ENCODE assay signal across 8 mouse cellular contexts in genomic region chr7:30956756-30957366, GRCm38 (mm10). TPM values are rescaled to one million over a fixed set of nuclear protein-coding genes. Genes with fewer than 3 reads are reported as not detected.
A peak's percentile ranks its signal among the peaks of the same experiment; 100 is the strongest.
DNase-seq lines count a peak whose midpoint lies in the region; ATAC-seq and TF ChIP-seq lines count a peak whose summit lies in the region.

Usf2 (minus strand) TSS chr7:30956803.

- TF ChIP-seq EP300 in heart, adult 2 months (IDR thresholded peaks at IDR 0.05; ENCODE audit: insufficient read depth, low read depth, low read length): no peak

- DNase-seq in A20 (ENCODE audit: low read depth, low spot score): peak; percentile 79
- DNase-seq in adrenal gland, postnatal 36 days: peak; percentile 88 to 90
- peak; percentile 85 to 90 for DNase-seq in heart, adult 2 months
- peak; percentile 75 to 77 for DNase-seq in kidney, adult 8-10 months
- no peak for DNase-seq in liver, adult 2 months (ENCODE audit: extremely low read depth, low read depth, low spot score)

- TF ChIP-seq CTCF in heart, adult 2 months (IDR thresholded peaks at IDR 0.05): no peak
- TF ChIP-seq CTCF in liver, adult 2 months (IDR thresholded peaks at IDR 0.05; ENCODE audit: low read depth, low read length): no peak

- H3K79me2 ChIP-seq in heart, adult 2 months (replicated peaks; ENCODE audit: control insufficient read depth, insufficient read depth, low read length): no peaks in the 10 kb centered on the region
- H3K79me2 ChIP-seq in liver, adult 2 months (ENCODE audit: control insufficient read depth, insufficient read depth, low read length): peaks cover 7% of the 10 kb centered on the region; the same call in 1 of the 2 replicates
- peaks cover 8% of the 10 kb centered on the region for H3K79me2 ChIP-seq in myocyte (ENCODE audit: control insufficient read depth, insufficient read depth)

- no peaks in the 10 kb centered on the region for H3K9me3 ChIP-seq in embryonic facial prominence, embryonic 13.5 days
- no peaks in the 10 kb centered on the region for H3K9me3 ChIP-seq in stomach, embryonic 14.5 days (ENCODE audit: control insufficient read depth, low read depth, low read length)

- no peaks in the 10 kb centered on the region for H3K27me3 ChIP-seq in embryonic facial prominence, embryonic 13.5 days
- no peaks in the 10 kb centered on the region for H3K27me3 ChIP-seq in heart, adult 2 months (ENCODE audit: control insufficient read depth, insufficient read depth, low read length)
- no peaks in the 10 kb centered on the region for H3K27me3 ChIP-seq in liver, adult 2 months (ENCODE audit: control insufficient read depth, insufficient read depth, low read length)
- no peaks in the 10 kb centered on the region for H3K27me3 ChIP-seq in myocyte (ENCODE audit: control insufficient read depth, insufficient read depth, insufficient read length)
- no peaks in the 10 kb centered on the region for H3K27me3 ChIP-seq in stomach, embryonic 14.5 days (ENCODE audit: control insufficient read depth, insufficient read depth, low read length)

- TF ChIP-seq POLR2A in heart, adult 2 months (IDR thresholded peaks at IDR 0.05; ENCODE audit: insufficient read depth, low read depth, low read length): no peak
- TF ChIP-seq POLR2A in liver, adult 2 months (IDR thresholded peaks at IDR 0.05; ENCODE audit: extremely low read depth, insufficient read depth, low read length): no peak
- TF ChIP-seq POLR2A in myocyte (IDR thresholded peaks at IDR 0.05; ENCODE audit: insufficient read length, low read depth): peak; percentile 57

- peak within 1 kb of the TSS; percentile 82 for H3K4me2 ChIP-seq in embryonic facial prominence, embryonic 13.5 days
- H3K4me2 ChIP-seq in myocyte (ENCODE audit: low read depth): peak within 1 kb of the TSS; percentile 82
- peak within 1 kb of the TSS; percentile 83 for H3K4me2 ChIP-seq in stomach, embryonic 14.5 days (replicated peaks; ENCODE audit: low read depth, low read length)

- intact Hi-C loops in heart, adult 2 months (cut with DNase I): loop anchor here (5.0 to 10.0 kb wide), 4 partner anchors 80 to 362 kb away; partner anchors contain the start of genes Fxyd5 and Zbtb32

- H3K4me3 ChIP-seq in embryonic facial prominence, embryonic 13.5 days: peak within 1 kb of the TSS; percentile 91
- H3K4me3 ChIP-seq in heart, adult 2 months: peak within 1 kb of the TSS; percentile 70
- H3K4me3 ChIP-seq in liver, adult 2 months (ENCODE audit: insufficient read depth, low read depth, low read length): peak within 1 kb of the TSS; percentile 98
- peak within 1 kb of the TSS; percentile 32 for H3K4me3 ChIP-seq in myocyte
- peak within 1 kb of the TSS; percentile 95 for H3K4me3 ChIP-seq in stomach, embryonic 14.5 days (ENCODE audit: low read depth, low read length)

- H3ac ChIP-seq in myocyte (ENCODE audit: control insufficient read depth, insufficient read length): peak within 1 kb of the TSS; percentile 89

- ATAC-seq in embryonic facial prominence, embryonic 13.5 days (ENCODE audit: insufficient number of reproducible peaks, insufficient read depth, low FRiP score, low TSS enrichment, low read depth): peak; percentile 41
- peak; percentile 34; the same call in 1 of the 2 replicates for ATAC-seq in stomach, embryonic 14.5 days (ENCODE audit: insufficient number of reproducible peaks, insufficient read depth, low FRiP score, low read depth)

- H3K4me1 ChIP-seq in embryonic facial prominence, embryonic 13.5 days: peaks cover 23% of the 10 kb centered on the region
- peaks cover 4% of the 10 kb centered on the region for H3K4me1 ChIP-seq in heart, adult 2 months (ENCODE audit: control insufficient read depth, insufficient read depth, low read length)
- peaks cover 40% of the 10 kb centered on the region for H3K4me1 ChIP-seq in liver, adult 2 months (ENCODE audit: control insufficient read depth, insufficient read depth, low read length)
- peaks cover 11% of the 10 kb centered on the region; the same call in 1 of the 2 replicates for H3K4me1 ChIP-seq in stomach, embryonic 14.5 days (ENCODE audit: control insufficient read depth, insufficient read depth, low read length)

- peak within 1 kb of the TSS; percentile 98 for H3K27ac ChIP-seq in embryonic facial prominence, embryonic 13.5 days
- peak within 1 kb of the TSS; percentile 100 for H3K27ac ChIP-seq in heart, adult 2 months
- H3K27ac ChIP-seq in liver, adult 2 months (replicated peaks; ENCODE audit: insufficient read depth, low read depth, low read length): peak within 1 kb of the TSS; percentile 99
- H3K27ac ChIP-seq in stomach, embryonic 14.5 days (ENCODE audit: low read length): peak within 1 kb of the TSS; percentile 98

- H3K36me3 ChIP-seq in embryonic facial prominence, embryonic 13.5 days: peaks cover 49% of the 10 kb centered on the region
- no peaks in the 10 kb centered on the region for H3K36me3 ChIP-seq in heart, adult 2 months (ENCODE audit: control insufficient read depth, insufficient read depth, low read length)
- peaks cover 23% of the 10 kb centered on the region for H3K36me3 ChIP-seq in liver, adult 2 months (ENCODE audit: control insufficient read depth, insufficient read depth, low read length)
- H3K36me3 ChIP-seq in myocyte (ENCODE audit: control insufficient read depth, insufficient read depth): no peaks in the 10 kb centered on the region
- H3K36me3 ChIP-seq in stomach, embryonic 14.5 days (ENCODE audit: control insufficient read depth, insufficient read depth, low read length): peaks cover 37% of the 10 kb centered on the region

- WGBS in embryonic facial prominence, embryonic 13.5 days: under 1% methylated on average over 34 of the region's 82 CpGs
- WGBS in heart, adult 2 months: 0% methylated on average over 66 of the region's 82 CpGs
- WGBS in liver, adult 2 months: under 1% methylated on average over 52 of the region's 82 CpGs
- under 1% methylated on average over 31 of the region's 82 CpGs for WGBS in stomach, embryonic 14.5 days

- peak within 1 kb of the TSS; percentile 99 for H3K9ac ChIP-seq in embryonic facial prominence, embryonic 13.5 days
- H3K9ac ChIP-seq in heart, adult 2 months (ENCODE audit: low read depth, low read length): peak within 1 kb of the TSS; percentile 97
- H3K9ac ChIP-seq in liver, adult 2 months (ENCODE audit: low read depth, low read length): peak within 1 kb of the TSS; percentile 99
- peak within 1 kb of the TSS; percentile 99 for H3K9ac ChIP-seq in stomach, embryonic 14.5 days (replicated peaks; ENCODE audit: low read depth, low read length)

TF ChIP-seq in myocyte, 11 proteins besides CTCF, POLR2A, EP300 and RAD21:
- TF ChIP-seq REST (IDR thresholded peaks at IDR 0.05; ENCODE audit: insufficient read depth, insufficient read length) (no peak), MAX (IDR thresholded peaks at IDR 0.05; ENCODE audit: low read depth) (no peak), SRF (IDR thresholded peaks at IDR 0.05; ENCODE audit: control insufficient read depth, insufficient read length, low read depth) (no peak), TCF12 (IDR thresholded peaks at IDR 0.05; ENCODE audit: insufficient read depth, poor library complexity, severe bottlenecking) (no peak), TCF3 (IDR thresholded peaks at IDR 0.05; ENCODE audit: insufficient read length, low read depth) (no peak), MYOD1 (IDR thresholded peaks at IDR 0.05; ENCODE audit: control insufficient read depth in 1 of 3, insufficient read length in 2 of 3, low read depth in 2 of 3) (peak in 2 of 3 experiments; percentile 4 to 55), MYOG (IDR thresholded peaks at IDR 0.05; ENCODE audit: control insufficient read depth in 1 of 3, insufficient read depth in 1 of 3, insufficient read length in 2 of 3, low read depth in 2 of 3) (peak in 1 of 3 experiments; percentile 9), POLR2AphosphoS2 (IDR thresholded peaks at IDR 0.05; ENCODE audit: insufficient read length, low read depth) (peak; percentile 74), CEBPB (IDR thresholded peaks at IDR 0.05; ENCODE audit: insufficient read depth, poor library complexity, severe bottlenecking) (no peak)

RNA-seq across cellular contexts. Expression of gene Usf2, which starts in this region (rescaled TPM):
- total RNA-seq in adrenal gland, postnatal 36 days (2021): 100 to 1,000 TPM; 112 to 141 TPM
- polyA plus RNA-seq in embryonic facial prominence, embryonic 13.5 days (2015; fragmentation: Nextera tagmentation; extraction: Ambion mirVana): 21.9 and 25.0 TPM in 2 replicates
- 100 to 1,000 TPM; 103 to 110 TPM for total RNA-seq in heart, adult 2 months (2021)
- 124 and 135 TPM in 2 replicates for polyA plus RNA-seq in heart, adult 2 months (2012; rRNA removed)
- total RNA-seq in liver, adult 2 months (2014; rRNA removed): 40.5 and 55.1 TPM in 2 replicates
- polyA plus RNA-seq in liver, adult 2 months (2012; rRNA removed): 160 and 161 TPM in 2 replicates
- 88.6 TPM for polyA plus RNA-seq in myocyte (2012; fragmentation: generic; extraction: Trizol)
- polyA plus RNA-seq in stomach, embryonic 14.5 days (2014; fragmentation: Nextera tagmentation; extraction: Ambion mirVana): 21.4 and 29.1 TPM in 2 replicates

Comparison
In these comparisons a context has a peak if more than half of its experiments do, and no peak if none do; other contexts are left out.
1. H3K4me3 ChIP-seq: peak in every context shown above with its lines; median percentile 98 in liver, adult 2 months; 95 in stomach, embryonic 14.5 days; 91 in embryonic facial prominence, embryonic 13.5 days; 70 in heart, adult 2 months; 32 in myocyte.